Mouse (Mus musculus) testis, adult 2 months (tissue): ENCODE measurements at regions not wholly inside any gene's neighbourhood (a gene's known extent, or its start where the extent isn't known, plus 50 kb on each side); places are given as distances from the start of the nearest gene placed in this dataset.

Source experiments
- CTCF ChIP-seq: fragments of 200-500 bp; IDR thresholded peaks from 2 replicates; pipeline ENCODE4 v1.5.1; 2012; ENCODE audit warnings: low read depth, mild to moderate bottlenecking, inconsistent platforms, low read length, moderate library complexity; ENCODE audit not compliant: control insufficient read depth, insufficient read depth, insufficient replicate concordance
- POLR2A ChIP-seq: fragments of 200-500 bp; IDR thresholded peaks from 2 replicates; pipeline ENCODE4 v1.6.1; 2012; ENCODE audit warnings: low read depth, mild to moderate bottlenecking, inconsistent platforms, low read length, moderate library complexity; ENCODE audit not compliant: control insufficient read depth

DNA sequence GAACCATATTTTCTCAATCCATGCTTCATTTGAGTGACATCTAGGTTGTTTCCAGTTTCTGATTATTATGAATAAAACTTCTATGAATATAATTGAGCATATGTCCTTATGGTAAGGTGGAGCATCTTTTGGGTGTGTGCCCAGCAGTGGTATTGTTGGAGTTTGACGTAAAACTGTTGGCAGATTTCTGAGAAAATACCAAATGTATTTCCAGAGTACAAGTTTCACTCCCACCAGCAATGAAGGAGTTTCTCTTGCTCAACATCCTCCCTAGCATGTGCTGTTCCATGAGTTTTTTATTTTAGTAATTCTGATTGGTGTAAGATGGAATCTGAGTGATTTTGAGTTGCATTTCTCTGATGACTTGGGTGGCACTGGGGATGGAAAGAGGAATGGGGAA lies 92.8 kb downstream of the Speer2 start:
- TF ChIP-seq POLR2A = no peak
- TF ChIP-seq CTCF = no peak
